Mouse (Mus musculus) heart, adult 2 months (tissue): ENCODE results near the gene B9d2. TPM values are rescaled to one million over a fixed set of nuclear protein-coding genes. Genes with fewer than 3 reads are reported as not detected.

Experiments used
- DNase-seq, 2 experiments: peaks; one replicate each; pipeline ENCODE4 v3.0.0; 2021
- H3K27ac ChIP-seq: fragments of 200-600 bp; 2 replicates; pipeline ENCODE4 v1.8.1; 2022
- H3K27me3 ChIP-seq: fragments of 200-500 bp; 2 replicates; pipeline ENCODE4 v1.6.1; 2012; ENCODE audit warnings: mild to moderate bottlenecking, low read length, inconsistent platforms, mixed read lengths; ENCODE audit not compliant: control insufficient read depth, insufficient read depth
- H3K36me3 ChIP-seq: fragments of 200-500 bp; 2 replicates; pipeline ENCODE4 v1.6.1; 2012; ENCODE audit warnings: low read length, inconsistent platforms; ENCODE audit not compliant: control insufficient read depth, insufficient read depth
- H3K4me1 ChIP-seq: fragments of 200-500 bp; 2 replicates; pipeline ENCODE4 v1.6.1; 2011; ENCODE audit warnings: low read length; ENCODE audit not compliant: control insufficient read depth, insufficient read depth
- H3K4me3 ChIP-seq: fragments of 200-600 bp; 2 replicates; pipeline ENCODE4 v1.8.1; 2022
- H3K79me2 ChIP-seq: fragments of 200-500 bp; replicated peaks from 2 replicates; pipeline ENCODE4 v1.6.1; 2012; ENCODE audit warnings: mild to moderate bottlenecking, inconsistent platforms, low read length, moderate library complexity, mixed read lengths; ENCODE audit not compliant: control insufficient read depth, insufficient read depth
- H3K9ac ChIP-seq: fragments of 200-500 bp; 2 replicates; pipeline ENCODE4 v1.6.1; 2012; ENCODE audit warnings: low read depth, mild to moderate bottlenecking, control low read depth, inconsistent platforms, low read length, mixed read lengths
- CTCF ChIP-seq: fragments of 200-600 bp; IDR thresholded peaks from 2 replicates; pipeline ENCODE4 v1.8.1; 2022; ENCODE audit warnings: antibody characterized with exemption, mild to moderate bottlenecking, moderate library complexity
- EP300 ChIP-seq: fragments of 200-500 bp; IDR thresholded peaks from 2 replicates; pipeline ENCODE4 v1.6.1; 2011; ENCODE audit warnings: low read depth, low read length, control low read depth; ENCODE audit not compliant: insufficient read depth
- POLR2A ChIP-seq: fragments of 200-500 bp; IDR thresholded peaks from 2 replicates; pipeline ENCODE4 v1.6.1; 2011; ENCODE audit warnings: mild to moderate bottlenecking, low read depth, low read length, control low read depth; ENCODE audit not compliant: insufficient read depth
- WGBS: fragments of 180-500 bp; shearing (Covaris S2); methylation state at CpG from one replicate; pipeline ENCODE4 v1.1.7; 2018; 5-methylcytosine and 5-hydroxymethylcytosine counted together
- intact Hi-C: fragments of 180-260 bp; cut with DNase I; formaldehyde crosslinking; loops from one replicate; pipeline ENCODE4 v1.15.1; 2025
- polyA plus RNA-seq: library from polyadenylated mRNA; depleted of rRNA; stranded (reverse); fragments of >200 nt; gene quantifications from 2 replicates; pipeline ENCODE4 v1.2.3, GENCODE M21; 2012
- total RNA-seq, 2 experiments: library from RNA; stranded (reverse); gene quantifications; 2 replicates each; pipeline ENCODE4 v1.2.3; 2021

Gene B9d2
- total and polyA plus RNA-seq, 3 experiments = 7.9 to 32.2 (median 10.2) TPM

- H3K27ac ChIP-seq = no peak overlapping the region
- no peaks in the 10 kb centered on the region for H3K27me3 ChIP-seq
- intact Hi-C loops = no loop called here
- TF ChIP-seq EP300 (no peak), CTCF (no peak), POLR2A (no peak)
- H3K36me3 ChIP-seq = no peaks in the 10 kb centered on the region; the same call in 1 of the 2 replicates
- no peaks in the 10 kb centered on the region for H3K79me2 ChIP-seq
- 86% methylated on average over 8 of the region's 8 CpGs for WGBS
- DNase-seq = no peak
- peaks cover 19% of the 10 kb centered on the region for H3K4me1 ChIP-seq
- no peak overlapping the region for H3K9ac ChIP-seq
- H3K4me3 ChIP-seq = no peak overlapping the region
Observed at GRCm38 (mm10) chr7:25714581-25714980, 34.0 kb downstream of the B9d2 start.

GRCm38 (mm10) chr7:25715731-25716271 is 35.2 kb downstream of the B9d2 start:
- Histone ChIP-seq H3K36me3 (no peaks in the 10 kb centered on the region; the same call in 1 of the 2 replicates), H3K79me2 (no peaks in the 10 kb centered on the region), H3K27me3 (no peaks in the 10 kb centered on the region), H3K4me1 (peaks cover 12% of the 10 kb centered on the region), H3K9ac (no peak overlapping the region), H3K27ac (no peak overlapping the region), H3K4me3 (no peak overlapping the region)
- no peak for TF ChIP-seq EP300
- no peak for TF ChIP-seq POLR2A
- no peak for TF ChIP-seq CTCF
- no peak for DNase-seq
- intact Hi-C loops = no loop called here
- WGBS = 96% methylated on average over 22 of the region's 22 CpGs

- H3K27ac ChIP-seq = no peak overlapping the region; the same call in 1 of the 2 replicates
- intact Hi-C loops = no loop called here
- no peaks in the 10 kb centered on the region for H3K27me3 ChIP-seq
- no peak overlapping the region; the same call in 1 of the 2 replicates for H3K4me3 ChIP-seq
- H3K79me2 ChIP-seq = no peaks in the 10 kb centered on the region
- TF ChIP-seq POLR2A = no peak
- TF ChIP-seq EP300 = no peak
- TF ChIP-seq CTCF = no peak
- WGBS = 80% methylated on average over 3 of the region's 3 CpGs
- peaks cover 6% of the 10 kb centered on the region for H3K4me1 ChIP-seq
- no peaks in the 10 kb centered on the region; the same call in 1 of the 2 replicates for H3K36me3 ChIP-seq
- H3K9ac ChIP-seq = no peak overlapping the region
- no peak for DNase-seq
Observed at GRCm38 (mm10) chr7:25717478-25717877, 36.9 kb downstream of the B9d2 start.

- Histone ChIP-seq H3K9ac (peak within 1 kb of the TSS; percentile 90), H3K27ac (peak within 1 kb of the TSS; percentile 97), H3K4me1 (peaks cover 6% of the 10 kb centered on the region), H3K27me3 (no peaks in the 10 kb centered on the region), H3K36me3 (no peaks in the 10 kb centered on the region; the same call in 1 of the 2 replicates), H3K79me2 (no peaks in the 10 kb centered on the region), H3K4me3 (peak within 1 kb of the TSS; percentile 80)
- intact Hi-C loops = loop anchor here (2.0 kb wide), 1 partner anchor 60 kb away; the partner anchor contains the start of genes Bckdha and Exosc5
- 2% methylated on average over 32 of the region's 32 CpGs for WGBS
- TF ChIP-seq POLR2A (peak; percentile 86), CTCF (0 out of 2 replicates have a peak, but pooled peaks have one; percentile 8), EP300 (peak; percentile 68; the same call in 1 of the 2 replicates)
- peak; percentile 93 to 95 for DNase-seq
Observed at GRCm38 (mm10) chr7:25718788-25719417, 38.3 kb downstream of the B9d2 start, which contains the start of gene Ccdc97. TSS of gene Ccdc97 (minus strand) at chr7:25719088.

- H3K27ac ChIP-seq = peak overlapping the region; percentile 97; the same call in 1 of the 2 replicates
- no peaks in the 10 kb centered on the region; the same call in 1 of the 2 replicates for H3K36me3 ChIP-seq
- no peaks in the 10 kb centered on the region for H3K27me3 ChIP-seq
- H3K9ac ChIP-seq = no peak overlapping the region
- intact Hi-C loops = loop anchor here (1.0 to 2.0 kb wide), 4 partner anchors 33 to 85 kb away; partner anchors contain the start of genes Bckdha, Exosc5 and Tgfb1
- no peak overlapping the region for H3K4me3 ChIP-seq
- WGBS = 52% methylated on average over 10 of the region's 10 CpGs
- peak; percentile 70 to 90 for DNase-seq
- no peaks in the 10 kb centered on the region for H3K79me2 ChIP-seq
- peaks cover 6% of the 10 kb centered on the region for H3K4me1 ChIP-seq
- no peak; the same call in none of the 2 replicates for TF ChIP-seq CTCF
- peak; percentile 90 for TF ChIP-seq EP300
Observed at GRCm38 (mm10) chr7:25719761-25720610, 39.4 kb downstream of the B9d2 start.
